Mouse (Mus musculus) limb, embryonic 13.5 days (tissue): ENCODE measurements around the gene Ttl. TPM values are rescaled to one million over a fixed set of nuclear protein-coding genes. Genes with fewer than 3 reads are reported as not detected.
A peak's percentile ranks its signal among the peaks of the same experiment; 100 is the strongest.

Experiments used
- ATAC-seq: fragments of 200-750 bp; cut with Nextera tagmentation; 2 replicates; pipeline ENCODE4 v1.8.0; 2017; ENCODE audit warnings: low read depth, moderate number of reproducible peaks, moderate TSS enrichment; ENCODE audit not compliant: low FRiP score
- H3K27ac ChIP-seq: fragments of 300-500 bp; sonication (generic); 2 replicates; pipeline ENCODE4 v1.5.1; 2015; ENCODE audit warnings: inconsistent platforms, mild to moderate bottlenecking, moderate library complexity
- H3K27me3 ChIP-seq: fragments of 300-500 bp; sonication (generic); 2 replicates; pipeline ENCODE4 v1.6.1; 2015; ENCODE audit warnings: mild to moderate bottlenecking, inconsistent platforms
- H3K36me3 ChIP-seq: fragments of 300-500 bp; sonication (generic); 2 replicates; pipeline ENCODE4 v1.6.1; 2015; ENCODE audit warnings: inconsistent platforms, mild to moderate bottlenecking, moderate library complexity
- H3K4me1 ChIP-seq: fragments of 300-500 bp; sonication (generic); 2 replicates; pipeline ENCODE4 v1.6.1; 2015; ENCODE audit warnings: inconsistent platforms
- H3K4me2 ChIP-seq: fragments of 300-500 bp; sonication (generic); replicated peaks from 2 replicates; pipeline ENCODE4 v1.6.1; 2015; ENCODE audit warnings: inconsistent platforms, mild to moderate bottlenecking, moderate library complexity
- H3K4me3 ChIP-seq: fragments of 300-500 bp; sonication (generic); 2 replicates; pipeline ENCODE4 v1.5.1; 2015; ENCODE audit warnings: moderate library complexity, mild to moderate bottlenecking, inconsistent platforms
- H3K9ac ChIP-seq: fragments of 300-500 bp; sonication (generic); 2 replicates; pipeline ENCODE4 v1.6.1; 2015; ENCODE audit warnings: mild to moderate bottlenecking, inconsistent platforms
- H3K9me3 ChIP-seq: fragments of 300-500 bp; sonication (generic); 2 replicates; pipeline ENCODE4 v1.6.1; 2016; ENCODE audit warnings: inconsistent platforms
- WGBS: fragments of 180-500 bp; shearing (Covaris S2); methylation state at CpG from one replicate; pipeline ENCODE4 v1.1.7; 2015; 5-methylcytosine and 5-hydroxymethylcytosine counted together
- polyA plus RNA-seq: library from polyadenylated mRNA; unstranded; fragments of >200 nt; fragmentation: Nextera tagmentation; extraction: Ambion mirVana; gene quantifications from 2 replicates; pipeline ENCODE4 v1.2.1, GENCODE M21; 2015

The Ttl gene
- polyA plus RNA-seq, 1 experiment from 2014 or later: 22.0 TPM

- WGBS: 82% methylated on average over 6 of the region's 6 CpGs
- H3K27me3 ChIP-seq: no peaks in the 10 kb centered on the region
Measured at GRCm38 (mm10) chr2:129055741-129056140, 10.0 kb upstream of the Ttl start.

GRCm38 (mm10) chr2:129056597-129056996 lies 9.1 kb upstream of the Ttl start:
- H3K4me3 ChIP-seq: no peak overlapping the region
- peaks cover 6% of the 10 kb centered on the region for H3K9me3 ChIP-seq
- H3K27me3 ChIP-seq: no peaks in the 10 kb centered on the region
- ATAC-seq: no peak
- WGBS: 56% methylated on average over 9 of the region's 9 CpGs
- no peaks in the 10 kb centered on the region for H3K36me3 ChIP-seq
- H3K4me2 ChIP-seq: no peak overlapping the region
- H3K27ac ChIP-seq: no peak overlapping the region
- no peak overlapping the region for H3K9ac ChIP-seq
- H3K4me1 ChIP-seq: no peaks in the 10 kb centered on the region

More at GRCm38 (mm10) chr2:129055741-129056140, 10.0 kb upstream of the Ttl start:
- ATAC-seq: no peak
- H3K4me1 ChIP-seq: no peaks in the 10 kb centered on the region
- H3K4me2 ChIP-seq: no peak overlapping the region
- no peak overlapping the region for H3K4me3 ChIP-seq
- H3K27ac ChIP-seq: no peak overlapping the region
- H3K9me3 ChIP-seq: peaks cover 6% of the 10 kb centered on the region
- no peaks in the 10 kb centered on the region for H3K36me3 ChIP-seq
- no peak overlapping the region for H3K9ac ChIP-seq

GRCm38 (mm10) chr2:129057256-129057655 lies 8.5 kb upstream of the Ttl start:
- H3K27ac ChIP-seq: no peak overlapping the region
- no peak for ATAC-seq
- WGBS: 94% methylated on average over 8 of the region's 8 CpGs
- no peak overlapping the region for H3K4me2 ChIP-seq
- H3K36me3 ChIP-seq: no peaks in the 10 kb centered on the region
- no peaks in the 10 kb centered on the region for H3K4me1 ChIP-seq
- H3K4me3 ChIP-seq: no peak overlapping the region
- H3K9ac ChIP-seq: no peak overlapping the region
- peaks cover 6% of the 10 kb centered on the region for H3K9me3 ChIP-seq
- H3K27me3 ChIP-seq: no peaks in the 10 kb centered on the region

GRCm38 (mm10) chr2:129057920-129058361 lies 7.8 kb upstream of the Ttl start:
- WGBS: 81% methylated on average over 6 of the region's 6 CpGs
- Histone ChIP-seq H3K9ac (no peak overlapping the region), H3K4me1 (no peaks in the 10 kb centered on the region), H3K27ac (no peak overlapping the region), H3K9me3 (peaks cover 6% of the 10 kb centered on the region), H3K4me3 (no peak overlapping the region), H3K36me3 (no peaks in the 10 kb centered on the region), H3K4me2 (no peak overlapping the region), H3K27me3 (no peaks in the 10 kb centered on the region)
- ATAC-seq: no peak

- H3K4me1 ChIP-seq: peaks cover 5% of the 10 kb centered on the region
- H3K36me3 ChIP-seq: no peaks in the 10 kb centered on the region
- H3K4me3 ChIP-seq: no peak overlapping the region
- peaks cover 1% of the 10 kb centered on the region for H3K9me3 ChIP-seq
- H3K4me2 ChIP-seq: no peak overlapping the region
- H3K9ac ChIP-seq: no peak overlapping the region
- no peaks in the 10 kb centered on the region for H3K27me3 ChIP-seq
- no peak for ATAC-seq
- WGBS: 78% methylated on average over 10 of the region's 10 CpGs
- no peak overlapping the region for H3K27ac ChIP-seq
Measured at GRCm38 (mm10) chr2:129061456-129062059, 4.2 kb upstream of the Ttl start.

- H3K9me3 ChIP-seq: no peaks in the 10 kb centered on the region
- WGBS: under 1% methylated on average over 20 of the region's 20 CpGs
- H3K9ac ChIP-seq: peak overlapping the region; percentile 90
- peaks cover 16% of the 10 kb centered on the region for H3K36me3 ChIP-seq
- peak overlapping the region; percentile 65 for H3K4me2 ChIP-seq
- peak overlapping the region; percentile 52; the same call in 1 of the 2 replicates for H3K27ac ChIP-seq
- H3K27me3 ChIP-seq: no peaks in the 10 kb centered on the region
- peak; percentile 68 for ATAC-seq
- H3K4me3 ChIP-seq: peak overlapping the region; percentile 88
- peaks cover 17% of the 10 kb centered on the region for H3K4me1 ChIP-seq
Measured at GRCm38 (mm10) chr2:129066326-129066725, 584 bp downstream of the Ttl start.

- ATAC-seq: no peak
- Histone ChIP-seq H3K4me2 (no peak overlapping the region), H3K9ac (no peak overlapping the region), H3K27ac (no peak overlapping the region), H3K4me3 (no peak overlapping the region), H3K27me3 (no peaks in the 10 kb centered on the region), H3K4me1 (peaks cover 15% of the 10 kb centered on the region), H3K9me3 (no peaks in the 10 kb centered on the region), H3K36me3 (peaks cover 16% of the 10 kb centered on the region)
- WGBS: 88% methylated on average over 3 of the region's 3 CpGs
Measured at GRCm38 (mm10) chr2:129070296-129070695, 4.6 kb downstream of the Ttl start.

GRCm38 (mm10) chr2:129078313-129078712 lies 12.6 kb downstream of the Ttl start:
- Histone ChIP-seq H3K36me3 (peaks cover 65% of the 10 kb centered on the region), H3K4me3 (no peak overlapping the region), H3K9ac (no peak overlapping the region), H3K9me3 (0 out of 2 replicates have a peak, but pooled peaks cover 3% of the 10 kb centered on the region), H3K4me2 (no peak overlapping the region), H3K4me1 (no peaks in the 10 kb centered on the region), H3K27ac (no peak overlapping the region), H3K27me3 (no peaks in the 10 kb centered on the region)
- WGBS: 81% methylated on average over 3 of the region's 3 CpGs
- no peak for ATAC-seq

- H3K27ac ChIP-seq: no peak overlapping the region
- H3K27me3 ChIP-seq: no peaks in the 10 kb centered on the region
- WGBS: 85% methylated on average over 2 of the region's 2 CpGs
- H3K9me3 ChIP-seq: 0 out of 2 replicates have a peak, but pooled peaks cover 3% of the 10 kb centered on the region
- H3K36me3 ChIP-seq: peaks cover 70% of the 10 kb centered on the region
- no peak overlapping the region for H3K9ac ChIP-seq
- no peak for ATAC-seq
- H3K4me3 ChIP-seq: no peak overlapping the region
- H3K4me1 ChIP-seq: no peaks in the 10 kb centered on the region
- no peak overlapping the region for H3K4me2 ChIP-seq
Measured at GRCm38 (mm10) chr2:129079194-129079593, 13.5 kb downstream of the Ttl start.

GRCm38 (mm10) chr2:129081097-129081496 lies 15.4 kb downstream of the Ttl start:
- no peak overlapping the region for H3K9ac ChIP-seq
- 0 out of 2 replicates have a peak, but pooled peaks cover 3% of the 10 kb centered on the region for H3K9me3 ChIP-seq
- no peak overlapping the region for H3K27ac ChIP-seq
- H3K4me2 ChIP-seq: no peak overlapping the region
- H3K4me1 ChIP-seq: no peaks in the 10 kb centered on the region
- peaks cover 78% of the 10 kb centered on the region for H3K36me3 ChIP-seq
- 66% methylated on average over 13 of the region's 13 CpGs for WGBS
- no peaks in the 10 kb centered on the region for H3K27me3 ChIP-seq
- H3K4me3 ChIP-seq: no peak overlapping the region
- ATAC-seq: no peak

- Histone ChIP-seq H3K4me1 (no peaks in the 10 kb centered on the region), H3K9me3 (no peaks in the 10 kb centered on the region), H3K4me2 (no peak overlapping the region), H3K4me3 (no peak overlapping the region), H3K27ac (no peak overlapping the region), H3K36me3 (peaks cover 66% of the 10 kb centered on the region), H3K9ac (no peak overlapping the region), H3K27me3 (no peaks in the 10 kb centered on the region)
- ATAC-seq: no peak
- 95% methylated on average over 5 of the region's 5 CpGs for WGBS
Measured at GRCm38 (mm10) chr2:129083514-129083913, 17.8 kb downstream of the Ttl start.

GRCm38 (mm10) chr2:129084959-129085358 lies 19.2 kb downstream of the Ttl start:
- H3K36me3 ChIP-seq: peaks cover 67% of the 10 kb centered on the region
- ATAC-seq: no peak
- 51% methylated on average over 2 of the region's 2 CpGs for WGBS

GRCm38 (mm10) chr2:129087520-129087919 lies 21.8 kb downstream of the Ttl start:
- H3K4me3 ChIP-seq: no peak overlapping the region
- H3K9ac ChIP-seq: no peak overlapping the region
- WGBS: 88% methylated on average over 1 of the region's 1 CpGs
- H3K27me3 ChIP-seq: no peaks in the 10 kb centered on the region
- no peaks in the 10 kb centered on the region for H3K9me3 ChIP-seq
- ATAC-seq: no peak
- H3K4me1 ChIP-seq: no peaks in the 10 kb centered on the region
- peaks cover 68% of the 10 kb centered on the region for H3K36me3 ChIP-seq
- no peak overlapping the region for H3K4me2 ChIP-seq
- no peak overlapping the region for H3K27ac ChIP-seq

More at GRCm38 (mm10) chr2:129084959-129085358, 19.2 kb downstream of the Ttl start:
- Histone ChIP-seq H3K9ac (no peak overlapping the region), H3K27ac (no peak overlapping the region), H3K4me3 (no peak overlapping the region), H3K9me3 (no peaks in the 10 kb centered on the region), H3K27me3 (no peaks in the 10 kb centered on the region), H3K4me1 (no peaks in the 10 kb centered on the region), H3K4me2 (no peak overlapping the region)
